Mouse (Mus musculus) cerebellum, adult 2 months (tissue): ENCODE results near the gene C1qtnf4.

Experiments
- CTCF ChIP-seq: fragments of 200-500 bp; IDR thresholded peaks from 2 replicates; pipeline ENCODE4 v1.5.1; 2011; ENCODE audit warnings: low read depth, mild to moderate bottlenecking, control low read depth, low read length, moderate library complexity, borderline replicate concordance; ENCODE audit not compliant: insufficient read depth
- POLR2A ChIP-seq: fragments of 200-500 bp; IDR thresholded peaks from 2 replicates; pipeline ENCODE4 v1.6.1; 2011; ENCODE audit warnings: low read length, control low read depth, borderline replicate concordance; ENCODE audit not compliant: insufficient read depth

DNA sequence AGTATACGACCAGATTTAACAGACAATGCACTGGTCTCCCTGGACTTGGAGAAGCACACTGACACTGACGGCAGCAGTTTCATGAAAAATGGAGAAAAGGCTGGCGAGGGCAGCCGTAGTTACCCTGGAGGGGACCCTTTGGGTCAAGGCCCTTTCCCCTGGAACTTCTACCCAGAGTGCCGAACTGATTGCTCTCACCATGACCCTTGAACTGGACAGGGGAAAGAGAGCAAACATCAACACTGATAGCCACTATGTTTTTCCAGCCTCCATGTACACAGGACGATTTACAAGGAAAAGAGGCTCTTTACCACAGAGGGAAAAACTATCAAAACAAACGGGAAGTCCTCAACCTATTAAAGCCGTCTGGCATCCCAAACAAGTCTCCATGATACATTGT, 46.2 kb downstream of the C1qtnf4 start:
- TF ChIP-seq CTCF, result no peak
- TF ChIP-seq POLR2A, result no peak
